In genomic region chr11:94275686-94276085, GRCm38 (mm10) we compare ENCODE assay signal across 15 mouse cellular contexts. TPM values are rescaled to one million over a fixed set of nuclear protein-coding genes. Genes with fewer than 3 reads are reported as not detected.
"Had no signal": no experiment of that assay in that cellular context is flagged by ENCODE, and none has a peak within 500 bp of the region (broad histone marks: within the 10 kb centered on the region; RNA-seq: fewer than 3 reads in every experiment).

No protein-coding gene starts in this region.

- ATAC-seq: lung, postnatal 0 days; midbrain, embryonic 13.5 days had no signal

- H3K36me3 ChIP-seq: limb, embryonic 12.5 days; midbrain, embryonic 13.5 days; neural tube, embryonic 15.5 days had no signal

- H3K9me3 ChIP-seq: limb, embryonic 12.5 days; midbrain, embryonic 13.5 days; neural tube, embryonic 15.5 days had no signal

- H3K4me3 ChIP-seq: left cerebral cortex, adult 2 months; limb, embryonic 12.5 days; midbrain, embryonic 13.5 days; neural tube, embryonic 15.5 days had no signal

- H3K9ac ChIP-seq: limb, embryonic 12.5 days; liver, embryonic 14.5 days; midbrain, embryonic 13.5 days had no signal

- H3K27me3 ChIP-seq: limb, embryonic 12.5 days; midbrain, embryonic 13.5 days; neural tube, embryonic 15.5 days had no signal

- H3K27ac ChIP-seq: left cerebral cortex, adult 2 months; limb, embryonic 12.5 days; liver, embryonic 14.5 days; midbrain, embryonic 13.5 days had no signal

- DNase-seq: kidney, postnatal 25 days; liver; lung, adult 2 months; lung, postnatal 36 days; right cerebral cortex, adult 18-20 months; right cerebral cortex, postnatal 25 days had no signal

- H3K4me2 ChIP-seq: limb, embryonic 12.5 days had no signal

RNA-seq across cellular contexts. Expression of gene Gm21885, which starts 6.0 kb away (rescaled TPM):
- polyA plus RNA-seq: kidney, embryonic 16.5 days; limb, embryonic 12.5 days; liver, embryonic 14.5 days; lung, adult 2 months; lung, postnatal 0 days; midbrain, embryonic 13.5 days; midbrain, postnatal 0 days; neural tube, embryonic 11.5 days; neural tube, embryonic 15.5 days had no signal
